Mouse (Mus musculus) macrophage (primary cell): ENCODE measurements at regions not wholly inside any gene's neighbourhood (a gene's known extent, or its start where the extent isn't known, plus 50 kb on each side); places are given as distances from the start of the nearest gene placed in this dataset.

Source experiments
- H3K27ac ChIP-seq: fragments of 350-480 bp; formaldehyde crosslinking; 2 replicates; pipeline ENCODE4 v1.9.0; 2021
- H3K36me3 ChIP-seq: fragments of 350-480 bp; formaldehyde crosslinking; 2 replicates; pipeline ENCODE4 v1.9.0; 2021; ENCODE audit errors: inconsistent target
- H3K4me3 ChIP-seq: fragments of 350-480 bp; formaldehyde crosslinking; 2 replicates; pipeline ENCODE4 v1.9.0; 2021; ENCODE audit errors: inconsistent target
- H3K79me2 ChIP-seq: fragments of 350-480 bp; formaldehyde crosslinking; 2 replicates; pipeline ENCODE4 v1.9.0; 2021; ENCODE audit errors: inconsistent target
- whole genome bisulfite sequencing: methylation state at CpG from one replicate; pipeline ENCODE4 v1.1.7; 2026; ENCODE audit warnings: inconsistent platforms; ENCODE audit not compliant: missing documents; 5-methylcytosine and 5-hydroxymethylcytosine counted together

- 100% methylated on average over 2 of the region's 2 CpGs for WGBS
- H3K4me3 ChIP-seq, result no peak overlapping the region
- H3K27ac ChIP-seq, result no peak overlapping the region
- no peaks in the 10 kb centered on the region for H3K79me2 ChIP-seq
- no peaks in the 10 kb centered on the region for H3K36me3 ChIP-seq
Measured at GRCm38 (mm10) chr3:48207950-48208349, 1549.2 kb downstream of the Pcdh18 start.

- WGBS, result 79% methylated on average over 3 of the region's 3 CpGs
- Histone ChIP-seq H3K36me3 (no peaks in the 10 kb centered on the region), H3K27ac (no peak overlapping the region), H3K79me2 (no peaks in the 10 kb centered on the region), H3K4me3 (no peak overlapping the region)
Measured at GRCm38 (mm10) chr3:48194300-48194699, 1562.8 kb downstream of the Pcdh18 start.

- H3K36me3 ChIP-seq, result no peaks in the 10 kb centered on the region
- H3K4me3 ChIP-seq, result no peak overlapping the region
- no peaks in the 10 kb centered on the region for H3K79me2 ChIP-seq
- 90% methylated on average over 3 of the region's 3 CpGs for WGBS
- H3K27ac ChIP-seq, result no peak overlapping the region
Measured at GRCm38 (mm10) chr3:48144885-48145284, 1612.2 kb downstream of the Pcdh18 start.

GRCm38 (mm10) chr3:48134938-48135337 is 1622.2 kb downstream of the Pcdh18 start:
- H3K36me3 ChIP-seq, result no peaks in the 10 kb centered on the region
- no peak overlapping the region for H3K27ac ChIP-seq
- H3K79me2 ChIP-seq, result no peaks in the 10 kb centered on the region
- WGBS, result 81% methylated on average over 4 of the region's 4 CpGs
- H3K4me3 ChIP-seq, result no peak overlapping the region

- 53% methylated on average over 1 of the region's 1 CpGs for WGBS
- no peak overlapping the region for H3K27ac ChIP-seq
- no peak overlapping the region for H3K4me3 ChIP-seq
- no peaks in the 10 kb centered on the region for H3K79me2 ChIP-seq
- H3K36me3 ChIP-seq, result no peaks in the 10 kb centered on the region
Measured at GRCm38 (mm10) chr3:48124263-48124662, 1632.9 kb downstream of the Pcdh18 start.

GRCm38 (mm10) chr3:48100847-48101246 is 1652.8 kb upstream of the Pabpc4l start:
- 75% methylated on average over 1 of the region's 1 CpGs for WGBS
- no peak overlapping the region for H3K4me3 ChIP-seq
- H3K79me2 ChIP-seq, result no peaks in the 10 kb centered on the region
- H3K27ac ChIP-seq, result peak overlapping the region; percentile 27; the same call in 1 of the 2 replicates
- no peaks in the 10 kb centered on the region for H3K36me3 ChIP-seq

- no peaks in the 10 kb centered on the region for H3K79me2 ChIP-seq
- peak overlapping the region; percentile 32; the same call in 1 of the 2 replicates for H3K27ac ChIP-seq
- 4% methylated on average over 2 of the region's 2 CpGs for WGBS
- no peaks in the 10 kb centered on the region for H3K36me3 ChIP-seq
- no peak overlapping the region for H3K4me3 ChIP-seq
Measured at GRCm38 (mm10) chr3:48080616-48081015, 1632.6 kb upstream of the Pabpc4l start.

GRCm38 (mm10) chr3:48075306-48075705 is 1627.3 kb upstream of the Pabpc4l start:
- 78% methylated on average over 2 of the region's 2 CpGs for whole genome bisulfite sequencing
- Histone ChIP-seq H3K4me3 (no peak overlapping the region), H3K79me2 (no peaks in the 10 kb centered on the region), H3K27ac (no peak overlapping the region), H3K36me3 (no peaks in the 10 kb centered on the region)

GRCm38 (mm10) chr3:48068628-48069027 is 1620.6 kb upstream of the Pabpc4l start:
- WGBS, result 62% methylated on average over 1 of the region's 1 CpGs
- H3K79me2 ChIP-seq, result no peaks in the 10 kb centered on the region

More at GRCm38 (mm10) chr3:48068628-48069027, 1620.6 kb upstream of the Pabpc4l start:
- no peak overlapping the region for H3K4me3 ChIP-seq
- H3K36me3 ChIP-seq, result no peaks in the 10 kb centered on the region
- no peak overlapping the region for H3K27ac ChIP-seq
